Mouse (Mus musculus) lung, adult 2 months (tissue): ENCODE results near the gene Gcnt3.

Experiments
- CTCF ChIP-seq: fragments of 200-500 bp; IDR thresholded peaks from 2 replicates; pipeline ENCODE4 v1.5.1; 2011; ENCODE audit warnings: mild to moderate bottlenecking, low read length, control low read depth; ENCODE audit not compliant: insufficient read depth
- POLR2A ChIP-seq: fragments of 200-500 bp; IDR thresholded peaks from 2 replicates; pipeline ENCODE4 v1.6.1; 2011; ENCODE audit warnings: low read depth, mild to moderate bottlenecking, control low read depth, low read length, borderline replicate concordance; ENCODE audit errors: extremely low read depth

DNA sequence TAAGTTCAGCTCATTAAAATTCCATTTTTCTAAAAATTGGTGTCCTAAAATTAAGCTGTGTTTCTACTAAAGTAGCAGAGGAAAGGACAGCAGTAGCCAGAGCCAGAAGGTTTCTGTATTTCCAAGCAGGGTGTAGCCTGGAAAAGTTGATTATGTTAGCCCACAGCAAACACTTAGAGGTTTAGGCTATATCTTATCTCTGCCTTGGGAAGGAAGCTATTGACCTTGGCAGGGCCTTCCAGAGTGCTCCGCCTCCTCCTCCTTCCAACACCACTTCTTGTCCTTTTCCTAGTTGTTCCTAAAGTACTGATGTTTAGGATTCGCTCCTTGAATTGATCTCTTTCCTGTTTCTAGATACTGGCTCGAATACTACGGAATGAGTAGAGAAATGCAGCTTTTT lies 15.8 kb downstream of the Gcnt3 start:
- TF ChIP-seq CTCF (no peak), POLR2A (no peak)
